Mouse (Mus musculus): ENCODE measurements around the gene Rps11.

DNA sequence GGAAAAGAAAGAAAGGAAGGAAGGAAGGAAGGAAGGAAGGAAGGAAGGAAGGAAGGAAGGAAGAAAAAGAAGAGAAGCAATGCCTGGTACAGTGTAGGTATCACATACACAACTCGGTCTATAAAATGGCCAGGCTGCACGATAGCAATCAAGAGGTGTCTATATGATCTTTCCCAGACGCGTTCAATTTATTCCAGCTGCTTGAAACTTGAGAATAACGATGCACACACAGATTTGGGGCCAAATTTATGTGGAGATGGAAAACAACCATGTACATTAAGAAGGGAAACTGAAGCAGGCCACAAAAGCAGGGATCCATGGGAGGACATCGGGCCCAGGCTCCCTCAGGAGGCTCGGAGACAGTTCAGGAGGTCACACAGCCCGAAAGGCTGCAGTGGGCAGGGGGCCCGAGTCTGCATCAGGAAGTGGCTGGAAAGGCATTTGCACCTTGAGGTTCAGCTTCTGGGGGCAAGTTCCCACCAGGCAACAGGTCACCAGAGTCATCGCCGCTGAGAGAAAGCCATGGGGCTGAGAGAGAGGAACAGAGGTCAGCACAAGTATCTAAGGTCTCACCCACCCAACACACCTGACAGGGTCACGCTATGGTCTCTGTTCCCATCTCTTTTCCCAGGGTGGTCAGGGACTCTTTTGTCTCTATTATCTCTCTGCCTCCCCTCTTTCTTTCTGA is 31.3 kb downstream of the Rps11 start:
- TF ChIP-seq TAL1 (IDR thresholded peaks at IDR 0.05; ENCODE audit: low read length) (no peak), GATA1 (IDR thresholded peaks at IDR 0.05; ENCODE audit: low read length) (no peak)
